Mouse (Mus musculus) embryonic fibroblast, embryonic 13.5 days (primary cell): ENCODE results near the gene Klrb1c.

Experiments
- CTCF ChIP-seq: IDR thresholded peaks from 2 replicates; pipeline ENCODE4 v1.5.1; 2011; ENCODE audit warnings: mild to moderate bottlenecking, control low read depth, low read length, moderate library complexity, borderline replicate concordance; ENCODE audit not compliant: insufficient read depth
- POLR2A ChIP-seq: IDR thresholded peaks from 2 replicates; pipeline ENCODE4 v1.6.1; 2011; ENCODE audit warnings: low read depth, mild to moderate bottlenecking, control low read depth, low read length, moderate library complexity

DNA sequence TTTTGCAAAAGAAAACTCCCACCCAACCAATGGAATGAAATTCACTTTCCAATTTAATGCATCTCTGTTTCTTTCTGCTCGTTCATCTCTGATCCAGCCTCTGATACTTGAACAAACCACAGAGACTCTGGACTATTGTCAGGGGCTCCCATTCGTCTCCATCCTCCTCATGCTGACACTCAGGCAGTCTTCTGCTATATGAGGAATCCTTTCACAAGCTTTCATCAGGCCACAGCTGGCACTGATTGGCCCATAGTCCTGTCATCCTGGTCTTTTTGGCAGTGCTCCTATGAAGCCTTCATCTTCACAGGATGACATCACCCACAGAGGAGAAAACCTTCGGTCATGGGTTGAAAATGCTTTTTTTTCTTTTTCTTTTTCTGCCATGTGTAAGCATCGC is 21.0 kb downstream of the Klrb1c start:
- no peak for TF ChIP-seq CTCF
- no peak for TF ChIP-seq POLR2A
